Mouse (Mus musculus): ENCODE measurements around the gene Gpr61.

The Gpr61 gene

GRCm38 (mm10) chr3:108154656-108155055 is at the start of gene Gpr61:
Gene Gpr61 (minus strand): TSS chr3:108154882.
- DNase-seq (ENCODE audit: low spot score) = no peak

GRCm38 (mm10) chr3:108204470-108204869 is 49.8 kb upstream of the Gpr61 start:
- peak; percentile 44 for DNase-seq (ENCODE audit: low spot score)

- peak; percentile 90 for DNase-seq (ENCODE audit: low spot score)
Measured at GRCm38 (mm10) chr3:108203621-108204325, 49.1 kb upstream of the Gpr61 start.

- no peak for DNase-seq (ENCODE audit: low spot score)
Measured at GRCm38 (mm10) chr3:108203212-108203611, 48.5 kb upstream of the Gpr61 start.

- no peak for DNase-seq (ENCODE audit: low spot score)
Measured at GRCm38 (mm10) chr3:108202506-108202905, 47.8 kb upstream of the Gpr61 start.

GRCm38 (mm10) chr3:108200329-108201323 is 45.9 kb upstream of the Gpr61 start, which contains the start of gene Cyb561d1:
Gene Cyb561d1 (minus strand): TSS chr3:108201212.
- DNase-seq (ENCODE audit: low spot score) = peak; percentile 95

GRCm38 (mm10) chr3:108199231-108199630 is 44.5 kb upstream of the Gpr61 start:
- DNase-seq (ENCODE audit: low spot score) = no peak

- peak; percentile 60 for DNase-seq (ENCODE audit: low spot score)
Measured at GRCm38 (mm10) chr3:108197066-108197497, 42.4 kb upstream of the Gpr61 start.

GRCm38 (mm10) chr3:108195941-108196590 is 41.4 kb upstream of the Gpr61 start:
- DNase-seq (ENCODE audit: low spot score) = no peak

GRCm38 (mm10) chr3:108195287-108195686 is 40.6 kb upstream of the Gpr61 start:
- DNase-seq (ENCODE audit: low spot score) = no peak

GRCm38 (mm10) chr3:108193686-108194085 is 39.0 kb upstream of the Gpr61 start:
- DNase-seq (ENCODE audit: low spot score) = no peak

- DNase-seq (ENCODE audit: low spot score) = no peak
Measured at GRCm38 (mm10) chr3:108189897-108190296, 35.2 kb upstream of the Gpr61 start.

- no peak for DNase-seq (ENCODE audit: low spot score)
Measured at GRCm38 (mm10) chr3:108188716-108189490, 34.2 kb upstream of the Gpr61 start.

GRCm38 (mm10) chr3:108187111-108187795 is 32.6 kb upstream of the Gpr61 start:
- no peak for DNase-seq (ENCODE audit: low spot score)

- DNase-seq (ENCODE audit: low spot score) = no peak
Measured at GRCm38 (mm10) chr3:108186098-108187047, 31.7 kb upstream of the Gpr61 start, which contains the start of gene Amigo1. Gene Amigo1 (plus strand): TSS chr3:108186335.

GRCm38 (mm10) chr3:108185460-108186097 is 30.9 kb upstream of the Gpr61 start:
- no peak for DNase-seq (ENCODE audit: low spot score)

GRCm38 (mm10) chr3:108184742-108185141 is 30.1 kb upstream of the Gpr61 start:
- DNase-seq (ENCODE audit: low spot score) = no peak

GRCm38 (mm10) chr3:108180514-108180913 is 25.8 kb upstream of the Gpr61 start:
- no peak for DNase-seq (ENCODE audit: low spot score)
